Mouse (Mus musculus) urinary bladder, postnatal 14 days (tissue): Measurements from ENCODE around the gene Ripor3.

ENCODE experiments used
- DNase-seq: peaks from one replicate; pipeline ENCODE4 v3.0.0; 2021; ENCODE audit warnings: low spot score

Ripor3 gene

GRCm38 (mm10) chr2:168028376-168028775 lies 18.0 kb upstream of the Ripor3 start:
- DNase-seq: no peak

GRCm38 (mm10) chr2:168026467-168026866 lies 16.0 kb upstream of the Ripor3 start:
- DNase-seq: no peak

- no peak for DNase-seq
Measured at GRCm38 (mm10) chr2:168025882-168026281, 15.5 kb upstream of the Ripor3 start.

- DNase-seq: peak; percentile 76
Measured at GRCm38 (mm10) chr2:168025174-168025573, 14.8 kb upstream of the Ripor3 start.

- DNase-seq: no peak
Measured at GRCm38 (mm10) chr2:168023763-168024402, 13.5 kb upstream of the Ripor3 start.

GRCm38 (mm10) chr2:168019201-168019715 lies 8.8 kb upstream of the Ripor3 start:
- DNase-seq: peak; percentile 78

- peak; percentile 87 for DNase-seq
Measured at GRCm38 (mm10) chr2:168016951-168017391, 6.6 kb upstream of the Ripor3 start.

GRCm38 (mm10) chr2:168010893-168011292 lies 475 bp upstream of the Ripor3 start:
- DNase-seq: no peak

GRCm38 (mm10) chr2:168008132-168008531 lies 2.3 kb downstream of the Ripor3 start:
- no peak for DNase-seq

- no peak for DNase-seq
Measured at GRCm38 (mm10) chr2:168006489-168006888, 3.9 kb downstream of the Ripor3 start.

- no peak for DNase-seq
Measured at GRCm38 (mm10) chr2:168005616-168006015, 4.8 kb downstream of the Ripor3 start.

GRCm38 (mm10) chr2:168005005-168005404 lies 5.4 kb downstream of the Ripor3 start:
- no peak for DNase-seq

GRCm38 (mm10) chr2:168004369-168004768 lies 6.0 kb downstream of the Ripor3 start:
- DNase-seq: no peak

- DNase-seq: peak; percentile 65
Measured at GRCm38 (mm10) chr2:168003431-168003830, 7.0 kb downstream of the Ripor3 start.

- no peak for DNase-seq
Measured at GRCm38 (mm10) chr2:168002884-168003283, 7.5 kb downstream of the Ripor3 start.

GRCm38 (mm10) chr2:168002188-168002587 lies 8.2 kb downstream of the Ripor3 start:
- DNase-seq: peak; percentile 51

GRCm38 (mm10) chr2:167999145-167999743 lies 11.2 kb downstream of the Ripor3 start:
- DNase-seq: no peak

- no peak for DNase-seq
Measured at GRCm38 (mm10) chr2:167997562-167997961, 12.9 kb downstream of the Ripor3 start.

GRCm38 (mm10) chr2:167996672-167997215 lies 13.7 kb downstream of the Ripor3 start:
- no peak for DNase-seq

- no peak for DNase-seq
Measured at GRCm38 (mm10) chr2:167995870-167996635, 14.4 kb downstream of the Ripor3 start.

- DNase-seq: no peak
Measured at GRCm38 (mm10) chr2:167993260-167993659, 17.2 kb downstream of the Ripor3 start.

GRCm38 (mm10) chr2:167989310-167989709 lies 21.1 kb downstream of the Ripor3 start:
- peak; percentile 67 for DNase-seq
